Mouse (Mus musculus) CH12.LX (cell line): ENCODE data around the gene Adam11. TPM values are rescaled to one million over a fixed set of nuclear protein-coding genes. Genes with fewer than 3 reads are reported as not detected.

ENCODE experiments used
- DNase-seq: peaks from one replicate; pipeline ENCODE4 v3.0.0-alpha.2; 2013; ENCODE audit errors: extremely low read depth
- H3K27ac ChIP-seq: 2 replicates; pipeline ENCODE4 v1.5.1; 2012; ENCODE audit warnings: low read depth, mild to moderate bottlenecking, control low read depth, moderate library complexity; ENCODE audit not compliant: insufficient read depth
- H3K27me3 ChIP-seq: replicated peaks from 2 replicates; pipeline ENCODE3; 2012; ENCODE audit warnings: inconsistent platforms
- H3K36me3 ChIP-seq, 2 experiments: replicated peaks in 1 of 2; 2 replicates each; pipeline versions ENCODE3 to v1.6.1; 2012; ENCODE audit warnings: inconsistent platforms in 1 of 2, low read length in 1 of 2, mild to moderate bottlenecking in 1 of 2, mixed read lengths in 1 of 2, moderate library complexity in 1 of 2; ENCODE audit not compliant: control insufficient read depth in 1 of 2, insufficient read depth in 1 of 2
- H3K4me1 ChIP-seq, 2 experiments: 2 replicates each; pipeline ENCODE4 v1.6.1; 2012; ENCODE audit warnings: inconsistent platforms in 1 of 2, moderate library complexity in 1 of 2; ENCODE audit not compliant: insufficient read depth in 2 of 2, control insufficient read depth in 1 of 2
- H3K4me2 ChIP-seq: 2 replicates; pipeline ENCODE4 v1.6.1; 2012; ENCODE audit warnings: low read depth, mild to moderate bottlenecking, control low read depth; ENCODE audit not compliant: poor library complexity, insufficient read depth, severe bottlenecking
- H3K4me3 ChIP-seq, 3 experiments: fragments of 150-350 bp in 1 of 3; sonication (generic) in 1 of 3; replicated peaks in 1 of 3; 2 replicates each; pipeline versions ENCODE3 to v1.5.1; 2011 to 2012; ENCODE audit warnings: low read depth in 2 of 3, low read length in 2 of 3, mild to moderate bottlenecking in 2 of 3, moderate library complexity in 2 of 3, control low read depth in 1 of 3, improper control_type of control experiment in 1 of 3, inconsistent platforms in 1 of 3, mixed read lengths in 1 of 3; ENCODE audit not compliant: poor library complexity in 1 of 3
- H3K79me2 ChIP-seq: replicated peaks from 2 replicates; pipeline ENCODE4 v1.6.1; 2012; ENCODE audit warnings: mild to moderate bottlenecking, moderate library complexity; ENCODE audit not compliant: control insufficient read depth, poor library complexity, insufficient read depth, severe bottlenecking; ENCODE audit errors: extremely low read depth
- H3K9ac ChIP-seq: 2 replicates; pipeline ENCODE4 v1.6.1; 2012; ENCODE audit warnings: low read depth, mild to moderate bottlenecking, control low read depth, moderate library complexity; ENCODE audit not compliant: insufficient read depth
- H3K9me3 ChIP-seq: replicated peaks from 2 replicates; pipeline ENCODE3; 2012; ENCODE audit warnings: low read length, inconsistent platforms, mixed read lengths
- CHD2 ChIP-seq: IDR thresholded peaks from 2 replicates; pipeline ENCODE4 v1.6.1; 2011; ENCODE audit warnings: low read length, improper control_type of control experiment
- CTCF ChIP-seq, 2 experiments: IDR thresholded peaks in 1 of 2; conservative IDR thresholded peaks in 1 of 2; 2 replicates each; pipeline ENCODE4 v1.5.1; 2011 to 2012; ENCODE audit warnings: low read depth in 2 of 2, low read length in 2 of 2, improper control_type of control experiment in 1 of 2, inconsistent platforms in 1 of 2, mild to moderate bottlenecking in 1 of 2, moderate library complexity in 1 of 2
- ETS1 ChIP-seq: conservative IDR thresholded peaks from 2 replicates; pipeline ENCODE4 v1.6.1; 2012; ENCODE audit warnings: low read depth, mild to moderate bottlenecking, inconsistent platforms, low read length, improper control_type of control experiment, moderate library complexity
- HCFC1 ChIP-seq: IDR thresholded peaks from 2 replicates; pipeline ENCODE4 v1.6.1; 2012; ENCODE audit warnings: low read depth, mild to moderate bottlenecking, inconsistent platforms, low read length, improper control_type of control experiment
- IRF4 ChIP-seq: IDR thresholded peaks from 2 replicates; pipeline ENCODE4 v1.6.1; 2014; ENCODE audit warnings: low read depth, mild to moderate bottlenecking, inconsistent platforms, low read length, improper control_type of control experiment
- JUN ChIP-seq: IDR thresholded peaks from 2 replicates; pipeline ENCODE4 v1.6.1; 2011; ENCODE audit warnings: low read depth, mild to moderate bottlenecking, low read length, improper control_type of control experiment, moderate library complexity; ENCODE audit not compliant: insufficient read depth
- MAX ChIP-seq: IDR thresholded peaks from 2 replicates; pipeline ENCODE4 v1.6.1; 2011; ENCODE audit warnings: low read length, improper control_type of control experiment
- MXI1 ChIP-seq: IDR thresholded peaks from 2 replicates; pipeline ENCODE4 v1.6.1; 2011; ENCODE audit warnings: mild to moderate bottlenecking, low read depth, low read length, improper control_type of control experiment
- NELFE ChIP-seq: IDR thresholded peaks from 2 replicates; pipeline ENCODE4 v1.6.1; 2011; ENCODE audit warnings: low read depth, low read length, improper control_type of control experiment
- NRF1 ChIP-seq: IDR thresholded peaks from 2 replicates; pipeline ENCODE4 v1.6.1; 2014; ENCODE audit warnings: low read depth, mild to moderate bottlenecking, inconsistent platforms, low read length, improper control_type of control experiment, moderate library complexity
- POLR2A ChIP-seq: IDR thresholded peaks from 2 replicates; pipeline ENCODE4 v1.6.1; 2011; ENCODE audit warnings: low read depth, mild to moderate bottlenecking, improper control_type of control experiment, low read length
- RCOR1 ChIP-seq: conservative IDR thresholded peaks from 2 replicates; pipeline ENCODE4 v1.6.1; 2012; ENCODE audit warnings: low read depth, mild to moderate bottlenecking, inconsistent platforms, low read length, improper control_type of control experiment
- USF1 ChIP-seq: IDR thresholded peaks from 2 replicates; pipeline ENCODE4 v1.6.1; 2014; ENCODE audit warnings: low read depth, mild to moderate bottlenecking, inconsistent platforms, low read length, improper control_type of control experiment
- USF2 ChIP-seq: conservative IDR thresholded peaks from 2 replicates; pipeline ENCODE4 v1.6.1; 2011; ENCODE audit warnings: low read depth, low read length, improper control_type of control experiment
- ZC3H11A ChIP-seq: IDR thresholded peaks from 2 replicates; pipeline ENCODE4 v1.6.1; 2012; ENCODE audit warnings: low read depth, mild to moderate bottlenecking, inconsistent platforms, low read length, improper control_type of control experiment
- ZNF384 ChIP-seq: IDR thresholded peaks from 2 replicates; pipeline ENCODE4 v1.6.1; 2012; ENCODE audit warnings: low read depth, low read length, improper control_type of control experiment, inconsistent platforms
- dilution Hi-C: fragments of 300-500 bp; cut with MboI; formaldehyde crosslinking; loops from 2 replicates; pipeline ENCODE4 v1.14.3; 2020; ENCODE audit warnings: low sequenced_read_pairs; ENCODE audit not compliant: extremely low pct_unique_long_range_greater_than_20kb, extremely low pct_ligation_motif_present
- in situ Hi-C: fragments of 300-500 bp; cut with MboI; formaldehyde crosslinking; loops from 3 replicates; pipeline ENCODE4 v1.14.3; 2019; ENCODE audit warnings: low sequenced_read_pairs, low pct_ligation_motif_present, low pct_unique_long_range_greater_than_20kb, mixed read lengths
- polyA plus RNA-seq: library from polyadenylated mRNA; unstranded; fragments of >175 nt; gene quantifications from 2 replicates; pipeline ENCODE4 v1.2.1, GENCODE M21; 2012; ENCODE audit warnings: low read depth; ENCODE audit not compliant: insufficient read length
- total RNA-seq, 2 experiments: library from RNA; depleted of rRNA; stranded (reverse); fragments of 300-350 nt in 1 of 2; fragments of >200 nt in 1 of 2; gene quantifications; 2 replicates each; pipeline ENCODE4 v1.2.3; 2012 to 2014

Adam11 gene
- total and polyA plus RNA-seq, 3 experiments = not detected

DNA sequence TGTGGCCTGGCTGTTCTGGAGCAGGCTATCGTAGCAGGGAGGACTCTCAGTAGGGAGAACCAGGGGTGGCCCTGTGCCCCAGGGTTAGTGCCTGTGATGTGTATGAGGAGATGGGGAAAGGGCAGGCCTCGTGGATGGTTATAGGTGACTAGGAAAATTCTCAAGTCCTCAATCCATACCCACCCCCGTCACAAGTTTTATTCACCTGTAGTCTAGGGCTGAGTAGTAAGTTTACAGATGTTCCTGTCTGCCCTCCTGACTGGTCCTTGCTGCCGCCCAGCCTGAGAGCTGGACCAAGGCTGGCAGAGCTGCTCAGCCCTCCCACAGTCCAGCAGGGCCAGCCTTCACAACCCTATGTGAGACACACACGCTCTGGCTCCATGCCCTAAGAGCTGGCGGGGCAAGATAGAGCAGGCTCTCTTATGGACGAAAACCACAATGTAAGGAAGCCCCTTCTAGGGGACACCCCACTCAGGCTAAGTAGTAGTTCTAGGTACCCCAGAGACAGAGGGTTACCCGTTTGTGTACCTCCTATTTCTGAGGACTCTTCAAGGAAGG, 17.9 kb downstream of the Adam11 start:
- Histone ChIP-seq H3K79me2 (no peaks in the 10 kb centered on the region), H3K36me3 (no peaks in the 10 kb centered on the region), H3K27ac (no peak overlapping the region), H3K9ac (no peak overlapping the region), H3K27me3 (peaks cover 97% of the 10 kb centered on the region), H3K4me3 (no peak overlapping the region), H3K4me2 (no peak overlapping the region), H3K9me3 (peaks cover 12% of the 10 kb centered on the region), H3K4me1 (peaks cover 2 to 4% of the 10 kb centered on the region in 2 experiments; a peak in 1 of 4 replicates)
- no peak for TF ChIP-seq MAX
- no peak for TF ChIP-seq CTCF (conservative IDR thresholded peaks at IDR 0.05 in 1 of 2, IDR thresholded peaks at IDR 0.05 in 1 of 2; ENCODE audit: low read depth in 2 of 2, low read length in 2 of 2)
- TF ChIP-seq JUN = no peak
- no peak for TF ChIP-seq USF2
- TF ChIP-seq NRF1 = no peak
- no peak for DNase-seq
- dilution Hi-C loops = no loop called here
- in situ Hi-C loops = loop anchor here (10.0 kb wide), 1 partner anchor 86 kb away; no protein-coding TSS in a partner anchor

DNA sequence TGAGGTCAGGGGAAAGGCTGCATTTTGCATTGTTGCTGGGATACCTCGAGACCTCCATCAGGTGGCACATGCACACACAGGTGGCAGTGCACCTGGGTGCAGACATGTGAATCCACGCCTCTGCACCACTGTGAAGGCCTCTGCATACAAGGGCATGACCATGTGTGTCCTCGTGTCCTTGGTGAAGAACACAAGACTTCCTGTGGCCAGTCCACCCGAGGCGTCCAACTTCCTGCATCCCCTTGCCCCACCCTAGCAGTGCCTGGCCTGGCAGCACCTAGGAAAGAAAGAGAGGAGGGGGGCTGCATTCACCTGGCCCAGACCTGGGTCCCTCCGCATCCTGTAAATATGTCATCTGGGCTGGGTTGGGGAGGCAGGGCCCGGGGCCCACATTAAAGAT, 18.6 kb downstream of the Adam11 start:
- Histone ChIP-seq H3K4me3 (no peak overlapping the region), H3K4me2 (no peak overlapping the region), H3K36me3 (no peaks in the 10 kb centered on the region), H3K27me3 (peaks cover 94% of the 10 kb centered on the region), H3K9me3 (peaks cover 12% of the 10 kb centered on the region), H3K4me1 (0 out of 4 replicates have a peak, but pooled peaks cover 0 to 2% of the 10 kb centered on the region in 2 experiments), H3K79me2 (no peaks in the 10 kb centered on the region), H3K9ac (no peak overlapping the region), H3K27ac (no peak overlapping the region)
- no peak for DNase-seq
- dilution Hi-C loops (no loop called here), in situ Hi-C loops (loop anchor here (5.0 to 10.0 kb wide), 2 partner anchors 62 to 85 kb away; no protein-coding TSS in a partner anchor)
- TF ChIP-seq ZNF384 (no peak), ZC3H11A (no peak), USF1 (no peak), POLR2A (no peak), USF2 (no peak), RCOR1 (no peak), CHD2 (no peak), CTCF (conservative IDR thresholded peaks at IDR 0.05 in 1 of 2, IDR thresholded peaks at IDR 0.05 in 1 of 2; ENCODE audit: low read depth in 2 of 2, low read length in 2 of 2) (no peak), IRF4 (no peak), MAX (no peak), HCFC1 (no peak), ETS1 (no peak), NELFE (no peak), MXI1 (no peak)
